Mouse (Mus musculus) urinary bladder, adult 18-20 months (tissue): ENCODE data around the gene Smarcd2.
"Not testable (repeated sequence)": the region's sequence is repeated elsewhere in the genome, so short reads cannot be mapped to it uniquely, and the experiment has no call there.

Source experiments
- DNase-seq, 2 experiments: peaks; one replicate each; pipeline ENCODE4 v3.0.0; 2022; ENCODE audit warnings: low spot score in 2 of 2, mixed read lengths in 2 of 2

Gene Smarcd2

DNA sequence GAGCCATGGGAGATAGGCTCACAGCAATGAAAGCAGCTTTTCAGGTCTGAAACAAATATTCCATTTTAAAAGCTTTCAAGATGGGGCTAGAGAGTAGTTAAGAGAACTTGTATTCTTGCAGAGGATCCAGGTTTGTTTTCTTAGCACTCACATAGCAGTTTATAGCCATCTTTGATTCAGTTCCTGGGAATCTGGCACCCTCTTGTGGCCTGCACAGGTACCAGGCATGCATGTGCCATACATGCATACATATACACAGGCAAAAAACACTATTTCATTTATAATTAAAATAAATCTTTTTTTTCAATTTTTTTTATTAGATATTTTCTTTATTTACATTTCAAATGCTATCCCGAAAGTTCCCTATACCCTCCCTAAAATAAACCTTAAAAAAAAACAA is 25.9 kb downstream of the Smarcd2 start:
- no peak for DNase-seq

DNA sequence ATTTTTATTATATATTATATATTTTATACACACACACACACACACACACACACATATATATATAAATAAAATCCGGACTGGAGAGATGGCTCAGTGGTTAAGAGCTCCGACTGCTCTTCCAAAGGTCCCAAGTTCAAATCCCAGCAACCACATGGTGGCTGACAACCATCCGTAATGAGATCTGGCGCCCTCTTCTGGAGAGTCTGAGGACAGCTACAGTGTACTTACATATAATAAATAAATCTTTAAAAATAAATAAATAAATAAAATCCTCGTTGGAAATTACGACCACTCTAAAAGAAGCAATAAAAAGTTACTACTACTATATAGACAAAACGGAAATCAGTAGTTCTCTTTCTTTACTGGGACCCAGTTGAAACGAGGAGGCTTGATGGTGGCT is 38.8 kb downstream of the Smarcd2 start:
- not testable (repeated sequence) for DNase-seq

DNA sequence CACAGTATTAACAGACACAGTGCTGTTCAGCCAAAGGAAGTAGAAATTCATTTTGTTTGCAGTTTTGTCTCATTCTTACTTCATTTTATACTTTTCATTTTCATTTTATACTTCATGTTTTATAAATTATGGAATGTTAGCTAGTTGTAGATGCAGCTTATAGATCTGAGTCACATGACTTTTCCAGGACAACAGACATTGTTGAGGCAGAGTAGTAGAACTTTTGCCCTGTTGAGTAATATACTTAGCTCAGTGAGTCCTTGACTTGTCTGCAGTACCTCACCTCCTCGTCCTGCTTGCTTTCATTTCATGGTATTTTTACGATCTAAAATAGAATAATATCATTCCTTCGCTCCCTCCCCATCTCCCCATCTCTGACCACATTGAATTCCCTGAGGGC is 52.2 kb downstream of the Smarcd2 start:
- no peak for DNase-seq

- DNase-seq = peak; percentile 79 to 87
Observed at GRCm38 (mm10) chr11:106216730-106217490, 55.9 kb downstream of the Smarcd2 start, which contains the start of gene Ddx42. Ddx42 (plus strand) TSS chr11:106216926.

DNA sequence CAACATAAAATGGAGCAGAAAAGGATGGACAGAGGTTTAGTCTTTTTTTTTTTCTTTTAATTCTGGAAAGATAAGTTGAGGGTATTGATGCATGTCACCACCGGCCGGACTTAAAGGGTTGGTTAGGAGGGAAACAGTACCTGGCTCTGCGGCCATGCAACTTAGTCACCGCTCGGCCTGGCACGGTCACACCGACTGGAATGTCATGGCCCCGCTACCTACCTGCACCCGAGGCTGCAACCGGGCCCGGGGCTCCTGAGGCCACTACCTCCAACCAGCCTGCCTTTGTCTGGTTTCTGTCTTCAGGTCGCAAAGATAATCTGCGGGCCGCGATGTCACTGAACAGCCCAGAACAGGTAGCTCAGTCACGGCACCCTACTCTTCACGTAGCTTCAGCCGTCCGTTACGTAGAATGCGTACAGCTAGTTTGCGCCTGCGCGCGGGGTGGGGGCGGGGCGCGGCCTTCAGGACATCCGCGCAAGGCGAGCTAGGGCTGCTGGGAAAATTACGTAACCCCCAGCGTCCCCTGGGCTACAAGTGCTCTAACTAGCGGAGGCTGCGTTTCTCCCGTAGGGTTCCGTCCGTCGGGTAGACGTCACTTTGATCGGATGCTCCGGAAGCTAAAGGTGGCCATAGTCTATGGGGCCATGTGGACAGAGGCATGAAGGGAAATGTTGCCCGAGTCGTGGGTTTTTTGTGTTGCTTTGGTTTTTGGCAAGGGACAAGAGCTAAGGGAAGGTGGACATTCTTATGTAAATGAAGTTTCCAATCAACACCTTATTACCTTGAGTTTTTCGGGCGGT is 56.6 kb downstream of the Smarcd2 start, which contains the start of gene Ccdc47:
Gene Ccdc47, minus strand, starts transcription at position 418 of the 803 bp plus-strand sequence.
- DNase-seq = peak; percentile 81 to 95

DNA sequence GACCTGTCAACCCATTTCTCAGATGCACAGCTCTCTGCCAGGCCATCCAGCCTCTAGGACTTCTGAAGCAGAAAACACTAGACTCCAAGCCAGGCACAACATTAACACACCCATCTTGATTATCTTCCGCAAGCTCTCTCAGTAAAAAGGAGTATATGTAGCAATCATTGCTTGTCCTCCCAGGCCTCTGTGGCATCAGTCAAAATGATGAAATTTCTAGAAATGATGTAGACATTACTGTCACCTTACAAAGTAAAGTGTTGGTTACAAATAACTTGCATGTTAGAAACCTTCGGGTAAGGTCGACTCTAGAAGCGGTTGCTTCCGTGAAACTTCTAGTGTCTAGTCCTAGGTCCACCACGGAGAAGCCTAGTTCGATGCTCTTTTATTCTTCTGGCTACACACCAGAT is 57.3 kb downstream of the Smarcd2 start:
- no peak for DNase-seq

GRCm38 (mm10) chr11:106214856-106215255 is 57.9 kb downstream of the Smarcd2 start:
- DNase-seq = no peak
